Mouse (Mus musculus): Measurements from ENCODE around the gene Wwc2.

GRCm38 (mm10) chr8:48016538-48016937 is 25.8 kb upstream of the Wwc2 start:
- TF ChIP-seq POLR2A (IDR thresholded peaks at IDR 0.05; ENCODE audit: low read depth, low read length) (no peak), CTCF (IDR thresholded peaks at IDR 0.05; ENCODE audit: borderline replicate concordance, insufficient read depth, low read length) (peak; percentile 78)
